Mouse (Mus musculus) ZHBTc4 (cell line): ENCODE results near the gene Olfr585.
A peak's percentile ranks its signal among the peaks of the same experiment; 100 is the strongest.

Experiments used
- DNase-seq: peaks from one replicate; pipeline ENCODE4 v3.0.0-alpha.2; 2011; ENCODE audit warnings: low read depth, low spot score

Gene Olfr585

GRCm38 (mm10) chr7:103097420-103097819 is at the start of gene Olfr585:
Gene Olfr585, plus strand, starts transcription at chr7:103097720.
- no peak for DNase-seq

- no peak for DNase-seq
These were observed 46.5 kb upstream of the Olfr585 start, which contains the start of gene Olfr583 for GRCm38 (mm10) chr7:103051000-103051399. Gene Olfr583, plus strand, starts transcription at chr7:103051300.

GRCm38 (mm10) chr7:103081585-103081984 is 15.9 kb upstream of the Olfr585 start, which contains the start of gene Olfr584:
Gene Olfr584, plus strand, starts transcription at chr7:103081885.
- no peak for DNase-seq

GRCm38 (mm10) chr7:103119406-103119805 is 21.9 kb downstream of the Olfr585 start:
- DNase-seq, result peak; percentile 21

- no peak for DNase-seq
These were observed 28.0 kb downstream of the Olfr585 start, which contains the start of gene Olfr586 for GRCm38 (mm10) chr7:103125538-103125937. Gene Olfr586, minus strand, starts transcription at chr7:103125638.

GRCm38 (mm10) chr7:103140579-103140978 is 43.1 kb downstream of the Olfr585 start, which contains the start of gene Olfr588-ps1:
Gene Olfr588-ps1, plus strand, starts transcription at chr7:103140879.
- DNase-seq, result no peak
